Mouse (Mus musculus) skeletal muscle tissue, adult 2 months (tissue): Measurements from ENCODE around the gene Bpifa5.
"Not testable (repeated sequence)": the region's sequence is repeated elsewhere in the genome, so short reads cannot be mapped to it uniquely, and the experiment has no call there.

Source experiments
- DNase-seq: peaks from one replicate; pipeline ENCODE4 v3.0.0-alpha.2; 2012; ENCODE audit warnings: low read depth, low spot score

The Bpifa5 gene

DNA sequence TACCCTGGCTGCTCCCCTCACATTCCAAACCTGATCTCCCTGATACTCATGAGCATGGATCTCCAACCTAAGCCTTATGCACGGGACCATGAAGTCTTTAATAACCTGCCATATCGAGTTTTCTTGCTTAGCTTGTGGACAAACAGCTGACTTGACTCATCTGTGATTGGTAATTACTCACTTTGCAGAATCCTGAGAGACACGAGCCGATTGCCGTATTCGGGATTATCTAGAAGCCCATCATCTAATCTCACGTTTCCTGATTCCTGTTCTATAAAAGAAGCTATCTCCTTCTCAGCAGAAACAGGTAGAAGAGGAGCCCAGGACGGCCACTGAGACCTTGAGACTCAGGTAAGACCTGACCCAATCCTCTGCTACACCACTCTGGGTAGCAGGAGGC is at the start of gene Bpifa5:
Gene Bpifa5, plus strand, starts transcription at position 301 of the 400 bp plus-strand sequence.
- no peak for DNase-seq

DNA sequence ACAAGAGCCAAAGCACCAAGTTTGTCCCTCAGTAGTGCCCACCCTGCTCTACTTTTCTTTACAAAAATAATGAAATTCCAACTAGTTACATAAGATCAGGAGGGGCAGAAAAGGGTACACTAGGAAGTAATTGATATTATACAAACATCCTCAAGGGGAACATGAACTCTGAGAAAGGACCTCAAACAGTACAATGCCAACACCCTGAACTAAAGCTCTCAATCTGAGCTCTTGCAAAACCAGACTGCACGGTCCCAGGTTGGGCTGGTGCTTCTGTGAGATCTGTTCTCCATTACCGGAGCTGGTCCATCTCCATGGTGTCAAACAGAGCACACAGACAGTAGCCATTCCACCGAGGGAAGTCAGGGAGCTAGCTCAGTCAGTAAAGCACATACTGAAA is 45.0 kb upstream of the Bpifa5 start:
- no peak for DNase-seq

DNA sequence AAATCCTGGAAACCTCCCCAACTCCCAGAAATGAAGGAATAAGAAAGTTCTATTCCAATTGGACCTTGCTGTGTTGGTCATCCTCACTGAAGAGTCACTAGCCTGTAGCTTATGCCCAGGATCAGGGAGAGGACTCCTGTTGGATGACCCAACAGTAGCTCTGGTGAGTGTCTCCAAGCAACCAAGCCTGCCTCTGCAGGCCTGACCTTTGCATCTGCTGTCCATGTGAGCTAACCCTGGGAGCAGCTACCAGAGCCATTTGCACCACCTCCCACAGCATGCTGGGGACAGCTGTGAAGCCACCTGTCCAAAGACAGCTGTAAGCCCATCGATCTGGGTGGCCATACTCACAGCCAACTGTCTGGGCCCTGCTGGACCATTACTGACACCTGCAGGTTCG is 32.3 kb upstream of the Bpifa5 start, which contains the start of gene Bpifa3:
Gene Bpifa3, plus strand, starts transcription at position 217 of the 400 bp plus-strand sequence.
- DNase-seq = no peak

DNA sequence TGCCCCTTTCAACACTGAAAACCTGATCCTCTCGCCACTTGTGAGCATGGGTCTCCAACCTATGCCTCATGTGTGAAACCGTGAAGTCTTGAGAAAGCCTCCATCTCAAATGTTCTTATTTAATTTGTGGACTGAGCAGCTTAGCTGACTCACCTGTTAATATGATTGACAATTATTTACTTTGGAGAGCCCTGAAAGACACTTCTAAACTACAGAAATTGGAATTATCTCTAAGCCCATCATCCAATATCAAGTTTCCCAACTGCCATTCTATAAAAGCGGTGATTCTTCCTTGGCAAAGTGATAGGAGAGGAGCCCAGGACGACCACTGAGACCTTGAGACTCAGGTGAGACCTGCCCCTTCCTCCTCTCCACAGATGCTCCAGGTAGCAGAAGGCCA is 19.8 kb upstream of the Bpifa5 start, which contains the start of gene Bpifa1:
Gene Bpifa1, plus strand, starts transcription at position 301 of the 400 bp plus-strand sequence.
- DNase-seq = no peak

DNA sequence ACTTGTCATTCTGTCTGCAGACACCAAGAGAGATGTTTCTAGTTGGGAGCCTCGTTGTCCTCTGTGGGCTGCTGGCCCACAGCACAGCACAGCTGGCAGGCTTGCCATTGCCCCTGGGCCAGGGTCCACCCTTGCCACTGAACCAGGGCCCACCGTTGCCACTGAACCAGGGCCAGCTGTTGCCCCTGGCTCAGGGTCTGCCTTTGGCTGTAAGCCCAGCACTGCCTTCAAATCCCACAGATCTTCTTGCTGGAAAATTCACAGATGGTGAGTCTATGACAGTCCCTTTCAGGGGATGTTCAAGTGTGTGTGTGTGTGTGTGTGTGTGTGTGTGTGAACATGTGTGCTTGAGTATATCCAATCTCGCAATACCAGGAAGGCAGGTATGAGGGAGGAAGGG is 18.7 kb upstream of the Bpifa5 start:
- DNase-seq = no peak

DNA sequence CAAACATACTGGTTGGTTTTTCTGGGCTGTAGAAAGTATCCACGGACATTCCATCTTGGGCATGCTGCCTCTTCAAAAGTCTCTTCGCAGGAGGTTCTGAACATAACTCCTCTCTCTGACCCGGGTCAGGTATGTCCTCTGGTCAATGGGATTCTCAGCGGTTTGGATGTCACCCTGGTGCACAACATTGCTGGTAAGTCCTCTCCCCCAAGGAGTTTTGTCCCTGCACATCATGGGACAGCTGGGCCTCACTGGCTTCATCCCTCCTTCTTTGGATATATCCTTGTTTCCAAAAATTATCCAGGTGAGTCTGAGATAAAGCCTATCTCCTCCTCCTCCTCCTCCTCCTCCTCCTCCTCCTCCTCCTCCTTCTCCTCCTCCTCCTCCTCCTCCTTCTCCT is 14.9 kb upstream of the Bpifa5 start:
- no peak for DNase-seq

DNA sequence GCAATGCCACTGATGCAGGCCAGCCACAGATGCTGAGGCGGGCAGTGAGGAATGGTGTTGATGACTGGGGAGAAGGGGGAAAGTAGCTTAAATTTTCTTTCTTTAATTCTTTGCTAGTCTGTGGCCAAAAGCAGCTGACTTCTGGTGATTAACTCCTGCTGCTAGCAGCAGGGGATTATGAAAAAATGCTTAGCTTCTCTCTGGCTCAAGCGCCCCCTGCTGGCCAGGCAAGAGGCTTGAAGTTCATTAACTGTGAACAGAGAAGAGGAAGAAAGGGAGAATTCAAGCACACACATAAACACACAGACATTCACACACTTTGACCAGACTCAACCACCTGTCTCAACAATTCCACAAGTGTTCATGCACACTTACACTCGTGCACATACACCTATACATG is 4.0 kb upstream of the Bpifa5 start:
- DNase-seq = no peak

DNA sequence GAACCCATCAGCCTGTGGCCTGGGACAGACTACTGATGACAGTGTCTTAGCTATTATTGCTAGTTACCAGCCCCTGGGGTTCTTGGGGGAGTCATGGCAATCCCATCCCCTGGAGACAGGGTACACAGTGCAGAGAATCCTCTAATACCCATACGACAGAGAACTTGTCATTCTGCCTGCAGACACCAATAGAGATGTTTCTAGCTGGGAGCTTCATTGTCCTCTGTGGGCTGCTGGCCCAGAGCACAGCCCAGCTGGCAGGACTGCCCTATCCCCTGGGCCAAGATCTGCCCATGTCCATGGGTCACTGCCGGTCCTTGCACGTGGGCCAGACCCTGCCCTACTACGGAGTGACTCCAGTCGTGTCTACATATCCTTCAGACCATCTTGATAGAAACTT is 899 bp downstream of the Bpifa5 start:
- DNase-seq = no peak

DNA sequence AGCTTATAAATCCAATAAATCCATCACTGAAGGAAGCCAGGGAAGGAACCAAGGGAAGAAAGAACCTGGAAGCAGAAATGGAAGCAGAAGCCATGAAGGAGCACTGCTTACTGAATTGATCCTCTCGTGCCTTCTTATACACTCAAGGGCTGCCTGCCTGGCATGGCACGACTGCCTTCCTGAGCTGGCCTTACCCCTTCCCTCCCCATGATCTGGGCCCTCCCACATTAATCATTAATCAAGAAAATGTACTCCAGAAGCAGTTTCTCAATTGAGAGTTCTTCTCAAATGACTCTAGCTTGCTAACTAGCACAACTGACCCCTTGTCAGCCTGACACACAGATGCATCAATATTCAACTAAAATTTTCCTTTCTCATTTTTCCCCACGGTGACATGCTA is 6.8 kb downstream of the Bpifa5 start:
- DNase-seq = no peak

DNA sequence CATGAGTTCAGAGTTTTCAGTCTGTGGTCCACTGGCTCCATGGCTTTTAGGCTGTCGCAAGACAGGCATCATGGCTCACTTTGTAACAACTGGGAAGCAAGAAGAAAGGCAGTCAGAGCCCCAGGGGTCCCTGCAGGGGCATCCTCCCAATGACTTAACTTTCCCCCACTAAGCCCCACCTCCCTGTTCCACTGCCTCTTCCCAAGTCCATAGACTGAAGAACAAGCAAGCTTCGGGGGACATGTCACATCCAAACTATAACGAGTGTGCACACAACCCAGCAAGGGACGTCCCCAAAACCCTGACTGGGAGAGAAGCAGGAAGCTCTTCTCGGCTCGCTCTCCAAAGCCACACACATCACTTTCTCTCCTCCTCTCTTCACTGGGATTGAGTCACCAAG is 9.2 kb downstream of the Bpifa5 start:
- DNase-seq = no peak

DNA sequence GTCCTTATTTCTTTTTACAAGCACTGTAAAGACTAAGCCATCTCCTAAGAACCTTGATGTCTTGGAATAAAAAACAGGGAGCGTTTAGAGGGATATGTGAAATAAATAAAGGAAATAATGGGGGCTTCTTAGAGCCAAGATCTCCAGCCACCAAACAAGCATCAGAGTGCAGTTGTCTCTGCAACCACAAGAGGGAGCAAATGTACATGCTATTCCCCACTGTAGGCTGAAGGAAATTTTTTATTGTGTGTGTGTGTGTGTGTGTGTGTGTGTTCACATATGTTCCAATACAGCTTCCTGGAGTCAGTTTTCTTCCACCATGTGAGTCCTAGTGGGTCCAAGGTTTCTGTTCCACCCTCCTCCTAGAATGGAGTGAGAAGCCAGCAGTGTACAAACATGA is 10.9 kb downstream of the Bpifa5 start:
- no peak for DNase-seq

DNA sequence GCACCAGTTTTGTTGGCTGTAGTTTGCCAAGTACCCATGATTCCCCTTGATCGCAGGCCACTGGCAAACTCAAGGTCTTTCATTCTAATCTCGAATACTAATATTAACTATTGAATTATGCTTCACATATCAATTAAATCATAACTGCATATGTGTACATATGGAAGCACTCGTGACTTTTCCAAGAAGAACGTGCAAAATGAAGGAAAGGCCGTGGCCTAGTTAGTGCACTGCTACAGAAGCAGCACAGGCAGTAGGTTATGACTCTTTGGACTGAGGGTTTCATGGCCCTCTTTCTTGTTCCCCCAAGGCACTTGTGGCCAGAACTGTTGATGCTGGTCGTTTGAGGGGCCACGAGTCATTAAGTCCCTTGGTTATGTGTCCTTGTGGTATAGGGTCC is 19.5 kb downstream of the Bpifa5 start:
- DNase-seq = not testable (repeated sequence)

DNA sequence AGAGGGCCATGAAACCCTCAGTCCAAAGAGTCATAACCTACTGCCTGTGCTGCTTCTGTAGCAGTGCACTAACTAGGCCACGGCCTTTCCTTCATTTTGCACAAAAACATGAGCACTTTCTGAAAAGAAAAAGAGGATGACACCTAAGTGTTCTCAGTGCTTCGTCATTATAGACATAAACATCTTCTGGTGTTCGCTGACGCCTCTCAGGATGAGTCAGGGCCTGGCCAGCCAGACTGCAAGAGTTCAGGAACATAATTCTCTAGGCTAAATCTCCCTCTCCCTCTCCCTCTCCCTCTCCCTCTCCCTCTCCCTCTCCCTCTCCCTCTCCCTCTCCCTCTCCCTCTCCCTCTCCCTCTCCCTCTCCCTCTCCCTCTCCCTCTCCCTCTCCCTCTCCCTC is 20.7 kb downstream of the Bpifa5 start:
- DNase-seq = not testable (repeated sequence)

DNA sequence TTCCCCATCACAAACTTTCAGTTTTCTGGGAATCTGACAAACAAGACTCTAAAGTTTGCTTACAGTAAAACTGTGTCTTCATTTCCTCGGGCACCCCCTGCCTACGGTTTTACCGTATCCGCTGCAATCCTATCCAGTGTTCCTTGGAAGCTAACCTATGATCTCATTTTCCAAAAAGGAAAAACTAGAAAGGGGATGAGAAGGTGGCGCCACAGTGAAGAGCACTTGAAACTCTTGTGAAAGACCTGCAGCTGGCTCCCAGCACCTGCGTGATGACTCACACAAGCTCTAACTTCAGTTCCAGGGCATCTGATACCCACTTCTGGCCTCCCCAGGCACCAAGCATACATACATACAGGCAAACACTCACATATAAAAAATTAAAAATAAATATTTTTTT is 22.9 kb downstream of the Bpifa5 start:
- no peak for DNase-seq

DNA sequence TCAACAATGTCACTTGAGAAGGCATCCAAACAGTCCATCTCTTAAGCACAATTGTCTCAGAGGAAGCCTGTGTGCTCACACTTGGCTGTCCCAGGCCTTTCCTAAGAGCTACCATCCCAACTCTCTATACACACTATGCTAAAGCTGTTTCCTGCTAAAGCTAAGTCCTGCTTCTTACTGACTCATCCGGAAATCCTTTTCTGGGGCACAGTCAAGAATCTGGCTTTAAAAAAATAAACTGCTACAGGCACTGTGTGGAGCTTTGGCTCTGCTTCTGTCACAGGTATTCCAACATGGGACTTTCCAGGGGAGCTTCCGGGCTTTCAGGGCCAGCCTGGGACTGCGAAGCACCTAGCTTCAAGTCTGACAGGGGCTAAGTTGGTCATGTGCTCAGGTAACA is 23.3 kb downstream of the Bpifa5 start:
- DNase-seq = no peak

DNA sequence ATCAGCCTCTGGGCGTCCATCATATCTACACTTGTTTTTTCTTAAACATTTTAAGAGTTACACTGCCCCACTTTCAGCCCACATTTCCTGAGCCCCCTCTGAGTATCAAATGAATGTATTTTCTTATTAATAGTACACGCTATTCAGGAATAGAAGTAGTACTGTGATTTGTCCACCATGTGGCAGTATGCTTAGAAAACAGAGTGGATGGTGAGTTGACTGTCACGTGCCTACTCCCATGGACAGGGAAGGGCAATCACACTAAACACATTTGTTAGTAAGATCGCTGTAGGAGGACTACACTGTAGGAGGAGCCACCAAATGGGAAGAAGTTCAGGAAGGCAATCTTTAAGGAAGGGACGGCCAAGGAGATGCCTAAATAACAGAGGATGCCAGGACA is 25.1 kb downstream of the Bpifa5 start:
- no peak for DNase-seq

DNA sequence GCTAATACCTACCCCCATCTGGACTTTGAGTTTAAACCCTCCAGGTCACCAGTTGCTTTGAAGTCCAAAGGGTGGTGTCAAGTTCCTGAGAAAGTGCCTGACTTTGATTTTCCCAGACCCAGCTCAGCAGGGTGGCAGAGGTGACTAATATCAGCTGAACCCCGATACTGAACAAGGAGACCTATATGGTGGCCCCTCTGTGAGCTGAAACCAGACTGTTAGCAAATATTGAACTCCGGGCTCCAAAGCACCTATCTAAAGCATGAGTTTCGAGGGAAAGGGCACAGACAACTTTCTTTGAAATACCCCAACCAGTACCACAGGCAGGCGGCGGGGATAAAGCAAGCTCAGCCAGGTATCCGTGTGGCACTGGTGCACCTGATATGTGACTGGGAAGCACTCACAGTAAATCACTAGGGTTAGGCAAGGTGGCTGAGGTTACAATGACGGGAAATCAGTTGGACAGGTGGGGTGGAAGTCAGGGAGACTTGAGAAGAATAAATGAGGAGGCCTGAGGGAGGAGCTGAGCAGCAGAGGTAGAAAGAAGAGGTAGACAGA is 27.5 kb downstream of the Bpifa5 start:
- DNase-seq = no peak

DNA sequence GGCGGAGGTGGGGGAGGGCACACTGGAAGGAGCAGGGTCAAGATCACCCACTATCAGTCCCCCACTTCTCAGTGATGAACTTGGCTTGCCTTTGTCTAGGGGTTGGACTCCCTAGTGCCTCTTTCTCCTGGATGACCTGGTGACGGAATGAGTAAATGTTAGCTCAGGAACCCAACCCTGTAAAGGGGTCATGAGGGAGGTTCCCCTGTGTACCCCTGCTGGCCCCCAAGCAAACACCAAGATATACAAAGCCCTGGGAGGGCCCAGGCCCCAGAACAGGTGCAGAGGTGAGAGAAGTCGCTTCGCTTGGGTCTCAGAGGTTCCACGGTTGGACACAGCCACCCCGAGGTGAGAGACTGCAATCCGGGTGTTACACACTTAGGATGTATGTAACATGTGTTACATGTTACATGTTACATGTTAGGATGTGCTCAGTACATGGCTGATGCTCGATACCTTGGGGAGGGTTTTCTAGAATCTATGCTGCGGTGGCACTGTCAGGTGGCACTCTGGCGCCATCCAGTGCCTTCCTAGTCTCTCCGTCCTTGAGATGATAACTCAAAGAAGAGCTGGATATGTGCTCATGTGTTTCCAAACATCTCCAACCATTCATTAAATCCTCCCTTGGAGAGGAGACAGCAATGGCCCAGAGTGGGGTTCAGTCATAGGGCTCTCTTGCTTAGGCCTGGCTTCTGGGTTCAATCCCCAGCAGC is 28.3 kb downstream of the Bpifa5 start, which contains the start of gene Bpifb1:
Gene Bpifb1, plus strand, starts transcription at position 273 of the 713 bp plus-strand sequence.
- no peak for DNase-seq

DNA sequence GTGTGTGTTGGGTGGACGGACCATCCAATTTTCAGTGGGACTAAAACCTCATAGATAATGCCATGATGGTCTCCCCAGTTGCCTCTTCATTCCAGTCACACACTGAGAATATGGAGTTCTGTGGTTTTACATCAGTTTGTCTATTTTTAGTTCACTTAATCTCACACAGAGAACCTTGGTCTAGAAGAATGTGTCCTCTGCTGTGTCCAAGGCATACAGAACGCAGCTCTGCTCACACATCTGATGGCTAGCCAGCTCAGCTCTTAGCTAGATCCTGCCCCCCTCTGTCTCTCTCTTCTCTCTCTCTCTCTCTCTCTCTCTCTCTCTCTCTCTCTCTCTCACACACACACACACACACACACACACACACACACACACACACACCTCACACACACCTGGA is 29.7 kb downstream of the Bpifa5 start:
- no peak for DNase-seq

DNA sequence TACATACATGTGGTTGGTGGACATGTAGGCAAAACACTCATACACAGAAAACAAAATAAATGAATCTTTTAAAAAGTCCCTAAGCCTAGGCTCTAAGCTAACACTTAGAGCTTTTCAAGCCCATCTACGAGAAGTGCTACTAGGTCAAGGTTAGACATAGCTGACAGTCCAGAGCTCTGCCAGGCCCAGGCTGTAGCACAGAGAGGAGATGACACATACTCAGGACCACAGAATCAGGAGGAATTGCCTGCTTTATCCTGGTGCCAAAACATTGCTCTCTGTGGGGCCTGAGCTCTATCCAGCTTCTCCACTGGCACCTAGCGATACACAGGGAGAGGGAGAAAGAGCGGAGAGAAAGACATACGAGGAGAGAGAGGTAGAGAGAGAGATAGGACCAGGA is 30.7 kb downstream of the Bpifa5 start:
- DNase-seq = no peak

DNA sequence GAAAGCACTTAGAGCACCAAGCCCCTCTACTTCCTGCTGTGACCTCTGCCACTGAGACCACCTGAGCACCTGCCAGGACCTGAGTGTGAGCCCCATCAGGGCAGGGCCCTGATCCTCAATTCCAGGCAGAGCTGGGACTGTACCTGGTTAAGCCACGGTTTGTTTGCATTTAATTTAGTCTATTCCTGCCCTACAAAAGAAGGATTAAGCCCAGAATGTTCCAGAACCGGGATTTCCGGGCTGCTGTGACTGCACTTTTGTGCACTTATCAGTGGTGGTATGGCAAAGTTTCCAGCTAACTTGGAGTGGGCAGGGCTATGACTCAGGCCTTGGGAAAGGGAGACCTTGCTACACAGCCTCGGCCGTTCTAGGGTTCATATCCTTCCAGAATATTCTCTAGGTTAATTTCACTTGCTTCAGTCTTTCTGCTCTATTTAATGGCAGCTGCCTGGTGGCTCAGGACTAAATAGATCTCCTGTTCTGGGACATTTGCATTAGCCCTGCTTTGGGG is 31.6 kb downstream of the Bpifa5 start:
- DNase-seq = no peak

DNA sequence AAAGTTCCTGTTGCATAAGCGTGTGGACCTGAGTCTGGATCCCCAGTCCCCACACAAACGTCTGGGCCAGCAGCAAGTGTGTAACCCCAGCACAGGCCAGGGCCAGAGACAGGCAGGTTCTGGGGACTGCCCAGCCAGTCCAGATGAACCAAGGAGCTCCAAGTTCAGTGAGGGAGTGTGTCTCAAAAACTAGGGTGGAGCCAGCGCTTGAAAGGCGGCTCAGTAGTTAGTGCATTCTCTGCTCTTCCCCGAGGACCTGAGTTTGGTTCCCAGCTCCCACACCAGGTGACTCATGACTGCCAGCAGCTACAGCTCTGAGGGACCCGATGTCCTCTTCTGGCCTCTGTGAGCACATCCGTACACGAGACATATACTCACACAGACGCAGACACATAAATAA is 34.6 kb downstream of the Bpifa5 start:
- DNase-seq = no peak

DNA sequence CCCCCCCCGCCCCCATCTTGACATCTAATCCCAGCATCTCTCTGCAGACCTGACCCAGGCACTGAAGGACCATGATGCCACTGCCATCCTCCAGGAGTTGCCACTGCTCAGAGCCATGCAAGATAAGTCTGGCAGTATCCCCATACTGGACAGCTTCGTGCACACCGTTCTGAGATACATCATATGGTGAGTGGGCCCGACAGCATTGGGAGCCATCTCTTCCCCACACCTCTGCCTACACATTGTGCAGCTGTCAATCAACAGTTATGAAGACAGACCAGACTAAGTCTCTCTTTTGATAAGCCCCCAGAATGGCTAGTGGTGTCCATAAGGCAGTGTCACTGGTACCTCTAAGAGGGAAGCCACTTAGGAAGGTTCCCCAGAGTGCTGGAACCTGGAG is 42.2 kb downstream of the Bpifa5 start:
- DNase-seq = no peak
